Mouse (Mus musculus) brain, embryonic 18.5 days (tissue): ENCODE results near the gene Xylt1.

Experiments used
- DNase-seq: peaks from one replicate; pipeline ENCODE4 v3.0.0-alpha.2; 2012; ENCODE audit warnings: low read depth, low spot score

Xylt1 gene

DNA sequence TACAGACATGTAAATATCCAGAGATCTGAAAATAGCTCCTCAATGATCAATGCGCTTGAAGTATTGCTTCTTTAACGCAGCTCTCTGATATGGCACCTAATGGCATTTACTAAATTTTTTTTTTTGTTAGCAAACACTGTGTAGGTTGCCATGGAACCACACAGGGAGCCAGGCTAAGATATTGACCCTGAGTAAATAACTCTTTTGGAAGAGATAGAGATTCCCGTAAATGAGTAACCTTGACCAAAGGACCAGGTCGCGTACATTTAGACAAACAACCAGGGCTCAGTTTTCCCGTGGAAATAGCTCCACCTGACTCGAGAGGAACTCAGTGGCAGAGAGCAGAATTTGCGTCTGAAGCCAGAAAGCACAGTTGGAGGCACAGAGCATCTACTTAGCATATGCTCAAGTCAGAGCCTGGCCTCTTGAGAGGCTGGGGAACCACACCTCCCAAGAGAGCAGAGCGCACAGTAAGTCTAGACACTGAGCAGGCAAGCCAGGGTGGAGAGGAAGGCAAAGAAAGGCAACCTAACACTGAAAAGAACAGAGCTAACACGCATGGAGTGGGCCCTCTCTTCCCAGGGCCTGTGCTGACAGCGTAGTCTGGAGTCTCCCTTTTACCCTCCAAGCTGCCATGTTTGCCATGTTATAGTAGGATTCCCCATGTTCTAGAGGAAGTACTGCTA lies 232.2 kb downstream of the Xylt1 start:
- DNase-seq = no peak

- no peak for DNase-seq
Observed at GRCm38 (mm10) chr7:117613796-117614195, 233.0 kb downstream of the Xylt1 start.

DNA sequence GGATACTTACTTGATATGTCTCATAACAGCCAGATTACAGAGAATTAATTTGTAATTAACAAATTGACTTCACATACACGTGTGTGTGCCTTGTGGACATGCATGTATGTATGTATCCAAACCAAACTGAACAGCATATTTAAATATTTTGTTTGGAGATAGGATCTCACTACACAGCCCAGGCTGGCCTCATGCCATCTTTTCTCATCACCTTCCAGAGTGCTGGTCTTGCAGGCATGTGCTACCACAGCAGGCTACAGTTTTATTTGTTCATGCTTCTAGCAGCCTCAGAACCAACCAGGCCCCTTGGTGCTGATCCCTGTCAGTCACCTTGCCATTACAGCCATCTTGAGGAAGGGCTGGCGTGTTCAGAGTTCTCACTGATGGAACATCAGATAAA lies 233.6 kb downstream of the Xylt1 start:
- DNase-seq = no peak

DNA sequence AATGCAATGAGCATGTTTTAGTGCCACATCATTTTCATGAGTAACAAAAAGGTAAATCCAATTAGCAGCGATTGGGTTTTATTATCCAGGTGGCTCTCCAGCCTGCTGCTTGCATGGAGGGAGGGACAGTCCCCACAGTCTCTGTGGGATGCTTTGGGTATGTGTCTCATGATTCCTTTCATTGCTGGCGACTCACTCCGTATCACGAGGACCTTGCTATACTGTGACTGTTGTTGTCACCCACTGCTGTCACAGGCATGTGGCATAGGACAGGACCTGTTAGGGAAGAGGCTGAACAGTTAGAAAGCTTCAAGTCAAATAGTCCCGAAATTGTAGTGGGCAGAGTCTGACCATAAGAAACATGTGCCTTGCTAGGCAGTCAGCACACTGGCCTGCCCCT lies 234.1 kb downstream of the Xylt1 start:
- no peak for DNase-seq

GRCm38 (mm10) chr7:117616277-117616676 lies 235.5 kb downstream of the Xylt1 start:
- DNase-seq = no peak

GRCm38 (mm10) chr7:117618715-117619150 lies 238.0 kb downstream of the Xylt1 start:
- no peak for DNase-seq

GRCm38 (mm10) chr7:117621566-117621965 lies 240.8 kb downstream of the Xylt1 start:
- DNase-seq = no peak

GRCm38 (mm10) chr7:117622769-117623168 lies 242.0 kb downstream of the Xylt1 start:
- no peak for DNase-seq

DNA sequence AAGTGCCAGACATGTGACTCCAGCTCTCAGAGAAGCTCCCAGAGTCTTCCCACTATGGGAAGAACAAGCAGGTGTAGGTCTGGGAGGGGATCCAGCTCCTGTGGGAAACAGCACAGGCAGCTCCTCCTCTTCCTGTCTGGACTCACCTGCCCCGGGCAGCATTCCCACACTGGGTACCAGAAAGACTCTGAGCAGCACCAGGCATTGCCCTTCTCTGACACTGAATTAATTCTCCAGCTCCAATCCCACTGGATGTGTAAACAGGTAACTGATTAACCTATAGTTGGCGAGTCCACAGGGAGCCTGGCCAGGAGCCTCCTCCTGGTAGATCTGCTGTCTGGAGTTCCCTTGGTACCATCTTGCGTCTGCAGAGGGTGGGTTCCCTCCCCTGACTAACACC lies 248.0 kb downstream of the Xylt1 start:
- DNase-seq = no peak

GRCm38 (mm10) chr7:117630657-117631056 lies 249.9 kb downstream of the Xylt1 start:
- DNase-seq = no peak

- DNase-seq = no peak
Observed at GRCm38 (mm10) chr7:117635584-117635983, 254.8 kb downstream of the Xylt1 start.

- no peak for DNase-seq
Observed at GRCm38 (mm10) chr7:117636713-117637112, 255.9 kb downstream of the Xylt1 start.

DNA sequence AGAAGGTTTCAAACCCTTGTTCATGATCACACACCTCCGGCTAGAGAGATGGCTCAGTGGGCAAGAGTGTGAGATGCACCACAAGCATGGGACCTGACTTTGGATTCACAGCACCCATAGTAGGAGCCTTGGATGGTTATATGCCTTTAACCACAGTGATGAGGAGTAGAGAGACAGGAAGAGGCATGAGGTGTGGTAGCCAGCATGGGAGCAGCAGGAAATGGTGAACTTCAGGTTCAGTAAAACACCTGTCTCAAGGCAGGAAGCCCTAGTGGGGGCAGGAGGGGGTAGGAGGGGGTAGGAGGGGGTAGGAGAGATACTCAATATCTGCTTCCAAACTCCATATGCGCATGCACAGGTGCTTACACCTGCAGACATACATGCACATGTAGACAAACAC lies 257.2 kb downstream of the Xylt1 start:
- no peak for DNase-seq

- no peak for DNase-seq
Observed at GRCm38 (mm10) chr7:117652637-117653036, 271.9 kb downstream of the Xylt1 start.

DNA sequence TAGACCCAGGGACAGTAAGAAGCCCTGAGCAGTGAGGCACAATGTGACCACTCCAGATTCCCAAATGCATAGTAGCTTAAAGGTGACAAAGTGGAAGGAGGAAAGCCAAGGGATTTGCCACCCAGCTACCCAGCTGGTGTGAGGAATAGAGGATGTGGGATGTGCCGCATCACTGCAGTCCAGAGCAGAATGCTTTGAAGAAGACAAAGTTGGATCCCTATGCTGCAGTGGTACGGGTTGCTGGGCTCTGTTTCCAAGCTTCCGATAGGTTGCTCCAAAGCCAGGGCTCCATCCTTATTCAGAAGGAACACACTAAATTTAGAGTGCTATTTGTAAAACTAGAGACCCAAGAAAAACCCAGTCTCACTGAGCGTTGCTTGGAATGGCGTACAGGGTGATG lies 275.0 kb downstream of the Xylt1 start:
- no peak for DNase-seq

DNA sequence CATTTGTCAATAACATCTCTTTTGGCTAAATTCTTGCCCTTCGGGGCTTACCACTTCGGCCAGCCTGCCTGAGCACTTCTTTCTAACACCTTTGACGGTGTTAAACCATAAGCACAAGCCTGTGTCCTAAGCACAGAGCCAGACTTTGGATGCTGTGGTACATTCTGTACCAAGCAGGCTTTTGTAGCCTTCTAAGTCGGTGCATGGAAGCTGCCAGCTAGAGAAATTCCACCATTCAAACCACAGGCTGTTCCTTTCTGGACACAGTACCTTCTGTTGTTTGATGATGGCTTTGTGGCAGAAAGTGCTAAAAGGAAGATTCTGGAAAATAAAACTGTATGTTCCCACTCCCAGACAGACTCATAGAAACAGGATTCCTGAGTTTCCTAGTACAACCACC lies 277.4 kb downstream of the Xylt1 start:
- DNase-seq = no peak

DNA sequence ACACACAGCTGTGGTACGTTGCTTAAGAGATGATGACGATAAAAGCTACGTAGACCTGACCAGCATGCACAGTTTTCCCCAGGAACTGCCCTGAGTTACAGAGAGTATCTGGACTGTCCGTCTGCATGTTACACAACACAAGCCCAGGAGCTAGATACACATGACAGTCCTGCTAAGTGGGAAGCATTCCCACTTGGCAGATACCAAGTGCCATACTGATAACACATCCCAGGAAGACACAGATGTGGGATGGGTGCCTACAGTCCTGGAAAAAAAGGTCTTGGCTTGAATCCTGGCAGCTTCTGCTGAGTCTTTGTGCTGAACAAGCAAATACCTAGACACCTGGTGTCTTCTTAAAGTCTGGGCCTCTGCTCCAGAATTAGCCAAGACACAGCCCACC lies 278.0 kb downstream of the Xylt1 start:
- DNase-seq = no peak

DNA sequence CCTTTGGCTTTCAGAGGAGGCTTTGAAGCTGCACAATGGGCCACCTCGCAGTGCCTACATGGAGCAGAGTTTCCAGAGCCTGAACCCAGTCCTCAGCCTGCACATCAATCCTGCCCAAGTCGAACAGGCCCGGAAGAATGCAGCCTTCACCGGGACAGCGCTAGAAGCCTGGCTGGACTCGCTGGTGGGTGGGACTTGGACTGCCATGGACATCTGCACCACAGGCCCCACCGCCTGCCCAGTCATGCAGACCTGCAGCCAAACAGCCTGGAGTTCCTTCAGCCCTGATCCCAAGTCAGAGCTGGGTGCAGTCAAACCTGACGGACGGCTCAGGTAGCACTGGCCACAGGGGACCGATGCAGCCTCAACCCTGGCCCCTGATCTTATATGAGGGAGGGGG lies 286.5 kb downstream of the Xylt1 start:
- DNase-seq = no peak

DNA sequence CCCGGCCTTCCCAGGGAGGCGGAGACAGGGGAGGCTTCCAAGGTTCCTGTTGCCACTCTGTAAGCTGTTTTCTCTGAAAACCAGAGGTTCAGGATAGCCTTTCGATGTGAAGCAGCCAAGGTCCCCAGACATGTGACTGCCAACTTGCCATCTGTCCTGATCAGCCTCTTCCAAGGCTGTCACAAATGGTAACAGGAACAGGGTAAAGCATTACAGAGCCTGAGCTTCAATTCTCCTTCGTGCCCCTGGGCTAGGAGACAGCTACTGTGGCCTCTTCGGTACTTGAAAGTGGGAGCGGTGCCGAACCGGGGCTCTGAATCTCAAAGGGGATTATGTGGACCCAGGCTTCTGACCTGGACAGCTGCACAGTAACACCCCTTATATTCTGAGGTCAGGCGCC lies 287.4 kb downstream of the Xylt1 start:
- no peak for DNase-seq

DNA sequence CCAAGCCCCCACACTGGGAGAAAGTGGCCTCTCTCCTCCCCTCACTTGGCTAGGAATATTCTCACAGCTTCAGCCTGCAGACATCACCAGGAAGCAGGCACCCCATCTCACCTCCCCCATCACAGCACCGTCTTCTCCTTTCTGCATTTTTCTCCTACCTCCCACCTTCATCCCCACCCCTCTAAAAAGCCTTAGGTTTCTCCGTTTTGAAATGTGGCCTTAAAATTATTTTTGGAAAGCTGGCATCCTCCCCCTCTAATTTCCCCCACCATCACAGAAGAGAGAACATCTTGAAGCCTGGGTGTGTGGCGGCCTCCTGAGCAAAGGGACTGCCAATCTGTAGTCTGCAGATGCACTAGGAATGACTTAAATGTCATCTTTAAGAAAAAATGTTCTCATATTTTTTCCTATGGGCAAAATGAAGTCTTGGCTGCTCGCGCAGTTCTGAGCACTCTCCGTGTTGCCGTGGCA lies 291.4 kb downstream of the Xylt1 start:
- DNase-seq = no peak

- DNase-seq = no peak
Observed at GRCm38 (mm10) chr7:117686120-117686996, 305.6 kb downstream of the Xylt1 start.

GRCm38 (mm10) chr7:117686997-117687302 lies 306.2 kb downstream of the Xylt1 start:
- DNase-seq = no peak

GRCm38 (mm10) chr7:117695612-117696011 lies 314.8 kb downstream of the Xylt1 start:
- no peak for DNase-seq
